Mouse (Mus musculus) brain, adult 2 months (tissue): ENCODE measurements at regions not wholly inside any gene's neighbourhood (a gene's known extent, or its start where the extent isn't known, plus 50 kb on each side); places are given as distances from the start of the nearest gene placed in this dataset.

Experiments used
- DNase-seq: peaks from one replicate; pipeline ENCODE4 v3.0.0; 2011; ENCODE audit warnings: low read depth, low spot score

- no peak for DNase-seq
Measured at GRCm38 (mm10) chr11:11012660-11013455, 101.2 kb upstream of the Vwc2 start.

DNA sequence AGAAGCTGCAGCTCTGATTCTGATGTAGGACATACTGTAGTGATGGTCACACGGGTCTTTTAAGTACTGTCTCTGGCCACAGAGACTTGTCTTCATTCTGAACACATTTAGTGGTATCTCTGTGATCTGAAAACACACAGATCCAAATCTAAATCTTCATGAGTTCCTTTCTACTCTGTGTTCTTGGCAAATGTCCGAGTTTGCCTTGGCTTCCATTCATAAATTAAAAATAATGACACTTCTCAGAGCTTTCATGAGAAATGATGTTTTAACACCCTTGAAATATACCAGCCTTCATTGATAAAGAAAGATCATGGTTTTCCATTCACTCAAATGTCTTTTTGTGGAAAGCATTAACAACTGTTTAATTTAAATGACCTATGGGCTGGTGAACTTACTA, 100.4 kb upstream of the Vwc2 start:
- DNase-seq = peak; percentile 21

GRCm38 (mm10) chr11:11014088-11014487, 99.9 kb upstream of the Vwc2 start:
- peak; percentile 57 for DNase-seq

DNA sequence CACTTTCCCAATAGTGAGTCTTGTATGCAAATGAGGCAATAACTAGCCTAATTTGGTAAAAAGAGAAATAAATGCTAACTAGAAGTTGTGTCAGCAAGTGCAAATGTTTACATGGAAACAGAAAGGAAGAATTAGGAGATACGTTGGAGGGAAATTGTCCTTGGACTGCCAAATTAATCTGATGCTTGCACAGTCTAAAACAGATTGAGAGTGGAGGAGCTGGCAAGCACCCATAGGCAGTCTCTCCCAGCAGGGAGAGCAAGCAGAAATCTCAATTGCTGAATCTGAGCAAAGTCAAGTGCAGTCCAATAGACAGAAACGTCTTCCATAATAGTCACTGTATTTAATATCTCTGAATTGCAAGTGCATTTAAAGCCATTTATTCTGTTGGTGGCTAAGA, 99.5 kb upstream of the Vwc2 start:
- peak; percentile 55 for DNase-seq

- peak; percentile 1 for DNase-seq
Measured at GRCm38 (mm10) chr11:11028849-11029248, 85.2 kb upstream of the Vwc2 start.
